Mouse (Mus musculus): ENCODE measurements around the gene Ucp3.

Ucp3 gene

DNA sequence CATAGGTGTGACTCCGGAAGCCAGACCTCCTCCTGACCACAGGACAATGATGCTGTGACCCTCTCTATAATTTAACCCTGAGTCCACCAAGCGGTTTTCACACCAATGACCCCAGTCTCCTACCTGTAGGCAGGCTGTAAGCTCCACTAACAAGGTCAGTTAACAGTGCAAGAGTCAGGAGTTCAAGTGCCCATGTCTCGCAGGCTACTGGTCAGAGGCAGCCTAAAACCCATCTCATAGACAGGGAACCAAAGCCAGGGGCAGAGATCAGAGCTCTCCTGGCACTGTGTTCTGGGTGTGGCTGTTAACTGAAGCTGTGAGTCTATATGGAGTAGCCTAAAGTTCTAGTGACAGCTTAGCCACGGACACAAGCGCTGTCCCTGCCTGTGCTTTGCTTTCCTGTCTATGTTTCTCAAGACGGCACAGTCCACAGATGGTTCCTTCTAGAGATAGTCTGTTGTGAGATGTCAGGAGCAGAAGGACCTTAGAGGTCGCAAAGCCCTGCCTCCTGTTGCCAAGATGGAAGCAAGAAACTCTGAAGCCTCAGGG lies 29.7 kb downstream of the Ucp3 start:
- TF ChIP-seq GATA4 (IDR thresholded peaks at IDR 0.05; ENCODE audit: insufficient replicate concordance, low read length) = no peak

DNA sequence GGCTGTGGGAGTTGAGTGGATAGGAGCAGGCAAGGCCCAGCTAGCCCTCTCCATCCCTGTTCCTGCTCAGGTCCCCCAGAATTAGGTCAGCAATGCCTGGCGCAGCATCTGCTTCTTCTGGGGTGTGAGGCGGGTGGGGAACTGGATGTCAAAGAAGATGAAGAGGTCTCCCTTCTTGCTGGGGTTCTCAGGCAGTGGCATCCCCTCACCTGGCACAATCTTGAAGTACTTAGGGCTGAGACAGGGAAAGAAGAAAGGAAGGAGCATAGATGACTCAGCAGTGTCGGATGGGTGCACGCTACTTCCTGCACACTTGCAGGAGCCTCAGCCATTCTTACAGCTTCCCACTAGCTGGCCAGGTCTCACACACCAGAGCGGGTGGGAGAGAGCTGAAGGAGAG lies 30.3 kb downstream of the Ucp3 start:
- no peak for TF ChIP-seq GATA4 (IDR thresholded peaks at IDR 0.05; ENCODE audit: insufficient replicate concordance, low read length)

DNA sequence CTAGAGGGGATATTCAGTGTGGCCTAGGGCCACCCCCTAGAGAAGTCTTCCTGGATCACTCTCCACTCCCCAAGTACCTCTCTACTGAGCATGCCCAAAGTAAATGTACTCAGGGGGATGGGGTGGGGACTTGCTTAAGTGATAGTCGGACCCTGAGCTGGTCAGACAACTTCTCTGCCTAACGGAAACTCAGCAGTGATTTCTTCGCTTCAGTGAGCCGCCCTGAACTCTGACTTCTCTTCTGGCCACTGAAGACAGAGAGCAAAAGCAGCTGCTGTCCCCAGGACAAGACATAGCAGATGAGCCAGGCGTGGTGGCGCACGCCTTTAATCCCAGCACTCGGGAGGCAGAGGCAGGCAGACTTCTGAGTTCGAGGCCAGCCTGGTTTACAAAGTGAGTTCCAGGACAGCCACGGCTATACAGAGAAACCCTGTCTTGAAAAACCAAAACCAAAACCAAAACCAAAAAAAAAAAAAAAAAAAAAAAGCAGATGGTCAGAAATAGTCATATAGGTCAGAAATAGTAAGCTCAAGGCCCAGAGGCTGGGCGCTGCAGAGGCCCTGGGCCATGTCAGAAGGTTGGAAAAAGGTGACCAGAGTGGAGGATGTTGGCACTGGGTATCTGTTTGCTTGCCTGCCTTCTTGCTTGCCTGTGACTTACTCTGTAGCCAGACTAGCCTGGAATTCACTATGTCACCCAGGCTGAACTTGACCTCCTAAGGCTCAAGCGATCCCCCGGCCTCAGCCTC lies 32.1 kb downstream of the Ucp3 start:
- no peak for TF ChIP-seq GATA4 (IDR thresholded peaks at IDR 0.05; ENCODE audit: insufficient replicate concordance, low read length)

DNA sequence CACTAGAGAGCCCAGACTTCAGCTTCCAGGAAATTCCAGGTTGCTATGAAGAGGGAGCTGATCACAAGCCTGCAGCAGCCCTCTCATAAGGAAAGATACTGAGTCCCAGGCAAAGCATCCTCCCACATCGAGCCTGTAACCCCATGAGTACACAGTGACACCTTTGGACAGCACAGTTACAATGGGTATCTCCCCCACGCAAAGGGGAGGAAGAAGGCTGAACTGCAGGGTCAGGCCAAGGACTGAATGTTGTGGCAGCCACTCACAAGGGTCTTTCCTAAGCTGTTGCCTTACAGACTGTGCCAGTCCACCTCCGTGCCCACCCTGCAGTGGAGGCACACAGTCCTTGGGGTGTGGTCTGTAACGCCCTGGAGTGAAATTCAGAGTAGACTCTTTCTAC lies 33.7 kb downstream of the Ucp3 start:
- TF ChIP-seq GATA4 (IDR thresholded peaks at IDR 0.05; ENCODE audit: insufficient replicate concordance, low read length) = no peak

DNA sequence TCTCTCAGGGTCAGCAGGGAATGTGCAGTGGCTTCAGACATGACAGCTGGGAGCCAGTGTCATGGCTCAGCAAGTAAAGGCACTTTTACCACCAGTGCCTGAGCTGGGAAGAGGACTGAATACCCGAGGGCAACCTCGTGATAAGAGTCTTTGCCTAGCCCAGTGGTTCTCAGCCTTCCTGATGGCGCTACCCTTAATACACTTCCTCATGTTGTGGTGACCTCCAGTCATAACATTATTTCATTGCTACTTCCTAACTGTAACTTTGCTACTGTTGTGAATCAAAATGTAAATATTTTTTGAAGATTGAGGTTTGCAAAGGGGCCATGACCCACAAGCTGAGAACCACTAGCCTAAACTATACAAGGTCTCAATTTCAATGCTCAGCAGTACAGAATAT lies 35.9 kb downstream of the Ucp3 start:
- no peak for TF ChIP-seq GATA4 (IDR thresholded peaks at IDR 0.05; ENCODE audit: insufficient replicate concordance, low read length)

DNA sequence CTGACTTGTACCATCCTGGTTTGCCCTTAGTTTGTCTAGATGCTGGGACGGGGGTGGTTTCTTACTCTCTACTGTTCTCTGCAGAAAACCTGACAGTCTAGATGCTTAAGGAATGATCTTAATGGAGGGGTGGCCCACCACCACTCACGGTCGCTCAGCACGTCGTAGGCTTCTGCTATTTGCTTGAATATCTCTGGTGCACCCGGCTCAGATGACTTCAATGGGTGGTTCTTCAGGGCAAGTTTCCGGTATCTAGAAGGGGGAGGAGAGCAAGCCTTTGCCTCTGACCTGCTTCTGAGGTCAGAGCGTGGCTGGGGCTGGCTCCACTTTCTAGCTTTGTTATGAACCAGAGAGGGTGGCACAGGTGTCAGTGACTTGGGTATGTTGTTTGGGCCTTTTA lies 38.8 kb downstream of the Ucp3 start:
- no peak for TF ChIP-seq GATA4 (IDR thresholded peaks at IDR 0.05; ENCODE audit: insufficient replicate concordance, low read length)

DNA sequence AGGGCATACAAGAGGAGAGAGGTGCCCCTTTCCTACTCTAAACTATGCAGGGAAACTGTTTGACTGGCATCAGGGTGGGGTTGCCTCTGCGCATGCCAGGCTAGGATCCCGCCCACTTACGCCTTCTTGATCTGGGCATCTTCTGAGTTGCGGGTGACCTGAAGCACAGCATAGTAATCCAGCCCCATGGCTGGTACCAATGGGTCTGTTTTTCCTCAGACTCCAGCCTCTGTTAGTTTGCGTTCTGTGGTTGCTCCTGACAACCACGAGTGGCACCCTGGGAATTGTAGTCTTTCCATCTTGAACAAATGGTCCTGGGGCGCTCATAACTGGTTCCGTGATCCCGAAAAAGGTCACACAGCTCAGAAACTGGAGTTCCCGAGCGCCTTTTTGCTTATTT lies 41.8 kb downstream of the Ucp3 start, which contains the start of gene Dnajb13:
Gene Dnajb13, minus strand, starts transcription at position 388 of the 400 bp plus-strand sequence.
- TF ChIP-seq GATA4 (IDR thresholded peaks at IDR 0.05; ENCODE audit: insufficient replicate concordance, low read length) = no peak

DNA sequence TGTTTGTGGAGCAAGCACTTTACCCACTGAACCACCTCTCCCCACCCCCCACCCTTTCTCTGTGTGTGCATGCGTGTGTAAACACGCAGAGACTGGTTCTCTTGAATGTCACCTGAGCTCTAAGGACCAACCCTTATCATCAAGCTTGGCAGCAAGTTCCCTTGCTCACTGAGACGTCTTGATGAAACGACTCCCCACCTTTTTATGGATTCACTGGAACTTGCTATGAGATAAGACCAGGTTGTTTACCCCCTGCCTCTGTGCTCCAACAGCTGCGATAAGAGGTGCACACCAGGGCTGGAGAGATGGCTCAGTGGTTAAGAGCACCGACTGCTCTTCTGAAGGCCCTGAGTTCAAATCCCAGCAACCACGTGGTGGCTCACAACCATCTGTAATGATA lies 47.4 kb downstream of the Ucp3 start:
- no peak for TF ChIP-seq GATA4 (IDR thresholded peaks at IDR 0.05; ENCODE audit: insufficient replicate concordance, low read length)

DNA sequence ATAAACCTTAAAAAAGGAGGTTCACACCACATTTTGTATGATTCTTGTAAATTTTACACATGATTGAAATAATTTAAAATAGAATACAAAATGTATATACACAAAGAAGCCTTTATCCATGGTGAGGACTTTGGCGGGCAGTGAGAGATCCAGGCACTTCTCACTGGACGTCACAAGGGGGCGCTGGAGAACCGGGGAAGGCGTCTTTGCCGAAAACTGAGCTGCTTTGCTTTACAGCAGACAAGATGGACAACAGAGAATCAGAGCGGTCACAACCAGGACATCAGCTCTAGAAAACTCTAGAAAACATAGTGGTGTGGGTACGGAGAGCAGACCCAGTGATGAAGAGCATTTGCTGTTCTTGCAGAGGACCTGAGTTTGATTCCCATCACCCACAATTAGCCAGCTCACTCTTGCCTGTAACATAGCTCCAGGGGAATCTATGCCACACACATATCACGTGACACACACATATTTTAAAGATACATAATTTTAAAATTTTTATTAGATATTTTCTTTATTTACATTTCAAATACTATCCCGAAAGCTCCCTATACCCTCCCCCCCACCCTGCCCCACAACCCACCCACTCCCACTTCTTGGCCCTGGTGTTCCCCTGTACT lies 48.0 kb downstream of the Ucp3 start:
- TF ChIP-seq GATA4 (IDR thresholded peaks at IDR 0.05; ENCODE audit: insufficient replicate concordance, low read length) = no peak

DNA sequence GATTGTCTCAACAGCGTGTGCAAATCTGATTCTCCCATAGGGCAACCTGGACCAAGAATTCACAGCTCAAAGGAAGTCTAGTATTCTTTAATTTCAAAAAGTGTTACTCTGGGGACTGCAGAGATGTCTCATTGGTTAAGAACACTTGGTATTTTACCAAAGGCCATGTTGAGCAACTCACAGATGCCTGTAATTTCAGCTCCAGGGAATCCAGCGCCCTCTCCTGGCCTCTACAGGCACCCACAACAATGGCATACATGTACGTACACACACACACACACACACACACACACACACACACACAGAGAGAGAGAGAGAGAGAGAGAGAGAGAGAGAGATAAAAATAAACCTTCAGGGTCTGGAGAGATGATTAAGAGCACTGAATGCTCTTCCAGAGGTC lies 49.4 kb downstream of the Ucp3 start:
- no peak for TF ChIP-seq GATA4 (IDR thresholded peaks at IDR 0.05; ENCODE audit: insufficient replicate concordance, low read length)

DNA sequence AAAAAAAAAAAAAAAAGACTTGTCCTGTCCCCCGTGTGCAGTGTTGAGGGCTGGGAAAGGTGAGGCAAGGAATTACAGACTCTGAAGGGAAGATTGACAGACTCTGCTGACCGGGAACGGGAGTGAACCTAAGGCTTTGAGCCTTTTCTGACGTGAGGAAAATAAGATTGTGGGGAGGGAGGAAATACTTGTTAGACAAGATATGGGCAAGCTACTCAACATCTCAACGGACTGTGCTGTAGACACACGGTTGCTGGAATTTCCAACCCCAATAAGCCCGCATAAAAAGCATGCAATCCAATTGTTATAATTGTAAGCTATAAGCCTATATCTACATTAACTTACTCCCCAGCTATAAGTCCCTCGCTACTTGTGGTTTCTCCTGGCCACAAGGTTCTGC lies 51.9 kb downstream of the Ucp3 start:
- TF ChIP-seq GATA4 (IDR thresholded peaks at IDR 0.05; ENCODE audit: insufficient replicate concordance, low read length) = no peak

DNA sequence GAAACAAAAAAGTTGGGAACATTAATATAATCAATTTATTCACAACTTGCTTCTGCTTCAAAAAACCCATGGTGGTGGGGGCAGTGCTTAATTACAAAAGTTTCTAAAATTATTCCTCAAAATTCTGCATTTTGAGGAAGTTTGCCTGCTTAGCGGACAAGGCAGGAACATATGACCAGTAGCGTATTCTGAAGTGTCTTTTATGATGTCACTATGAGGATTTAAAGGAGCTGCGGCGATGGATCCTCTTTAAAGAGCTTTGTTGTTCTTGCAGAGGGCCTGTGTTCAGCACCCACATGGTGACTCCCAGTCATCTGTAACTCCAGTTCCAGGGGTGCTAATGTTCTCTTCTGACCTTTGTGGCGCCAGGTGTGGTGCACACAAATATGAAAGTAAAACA lies 58.0 kb downstream of the Ucp3 start:
- TF ChIP-seq GATA4 (IDR thresholded peaks at IDR 0.05; ENCODE audit: insufficient replicate concordance, low read length) = no peak

DNA sequence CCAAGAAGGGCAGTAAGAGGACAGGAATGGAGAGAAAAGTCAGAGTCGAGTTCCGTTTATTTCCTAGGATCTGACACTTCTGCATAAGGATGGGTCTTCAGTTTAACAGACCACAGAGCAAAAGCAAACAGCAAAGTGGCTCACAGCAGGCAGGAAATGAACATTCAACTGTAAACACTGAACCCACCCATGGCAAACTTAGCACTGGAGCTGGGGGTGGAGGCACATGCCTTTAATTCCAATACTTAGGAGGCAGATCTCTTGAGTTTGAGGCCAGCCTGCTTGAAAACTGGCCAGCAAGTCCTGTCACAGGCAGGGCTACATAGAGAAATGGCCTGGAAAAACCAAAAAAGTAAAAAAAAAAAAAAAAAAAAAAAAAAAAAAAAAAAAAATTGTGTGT lies 60.7 kb downstream of the Ucp3 start:
- no peak for TF ChIP-seq GATA4 (IDR thresholded peaks at IDR 0.05; ENCODE audit: insufficient replicate concordance, low read length)

DNA sequence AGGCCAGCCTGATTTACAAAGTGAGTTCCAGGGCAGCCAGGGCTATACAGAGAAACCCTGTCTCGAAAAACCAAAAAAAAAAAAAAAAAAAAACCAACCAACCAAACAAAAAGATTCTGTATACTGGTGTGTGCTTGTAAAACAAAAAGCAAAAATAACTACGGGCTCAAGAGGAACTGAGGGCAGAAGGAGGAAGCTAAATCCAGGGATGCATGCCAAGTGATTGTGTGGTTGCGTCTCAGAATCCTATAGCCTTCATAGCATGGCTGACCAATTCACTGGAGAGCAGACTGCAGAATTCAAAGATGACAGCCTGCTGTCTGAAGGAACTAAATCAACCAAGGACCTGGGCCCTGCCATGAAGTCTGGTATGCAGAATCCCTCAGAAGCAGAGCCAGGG lies 61.4 kb downstream of the Ucp3 start:
- TF ChIP-seq GATA4 (IDR thresholded peaks at IDR 0.05; ENCODE audit: insufficient replicate concordance, low read length) = no peak

DNA sequence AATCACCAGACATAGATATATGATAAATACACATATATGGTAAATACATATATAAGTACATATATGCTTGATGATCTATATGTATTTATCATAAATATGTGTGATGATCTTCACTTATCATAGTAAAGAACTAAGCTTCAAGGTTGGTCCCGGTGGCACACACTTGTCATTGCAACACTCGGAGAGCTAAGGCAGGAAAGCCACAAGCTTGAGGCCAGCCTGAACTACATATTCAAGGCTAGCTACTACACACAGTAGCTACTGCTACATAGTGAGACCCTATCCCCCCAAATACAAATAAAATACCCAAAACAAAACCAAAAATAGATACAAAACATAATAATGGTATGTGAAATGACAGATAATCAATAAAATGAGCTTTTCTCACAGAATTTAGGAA lies 63.0 kb downstream of the Ucp3 start:
- TF ChIP-seq GATA4 (IDR thresholded peaks at IDR 0.05; ENCODE audit: insufficient replicate concordance, low read length) = no peak

Data from liver, adult (tissue).